ENCODE assay signal across 10 mouse cellular contexts in the genomic region with DNA sequence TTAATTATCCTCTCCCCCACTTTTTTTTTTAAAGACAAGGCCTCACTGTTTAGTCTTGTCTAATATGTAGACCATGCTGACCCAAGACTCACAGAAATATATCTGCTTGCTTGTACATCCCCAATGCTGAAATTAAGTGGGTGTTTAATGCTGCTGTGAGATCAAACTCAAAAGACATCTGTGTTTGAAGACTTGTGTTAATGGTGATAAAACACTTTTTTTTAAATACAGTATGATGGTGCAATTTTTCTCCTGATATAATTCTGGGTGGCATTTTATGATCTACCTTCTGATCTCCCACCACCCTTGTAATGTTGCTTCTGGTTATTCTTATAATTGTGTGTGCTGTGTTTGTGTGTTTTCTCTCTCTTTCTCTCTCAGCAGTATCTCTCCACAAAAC. TPM values are rescaled to one million over a fixed set of nuclear protein-coding genes. Genes with fewer than 3 reads are reported as not detected.
A peak's percentile ranks its signal among the peaks of the same experiment; 100 is the strongest.
DNase-seq lines count a peak whose midpoint lies in the region; ATAC-seq and TF ChIP-seq lines count a peak whose summit lies in the region.
"Had no signal": no experiment of that assay in that cellular context is flagged by ENCODE, and none has a peak within 500 bp of the region (broad histone marks: within the 10 kb centered on the region; RNA-seq: fewer than 3 reads in every experiment).

No protein-coding gene starts in this region.

- no peak for ATAC-seq in neural tube, embryonic 11.5 days (ENCODE audit: insufficient read depth, low FRiP score, low TSS enrichment)
- ATAC-seq in liver, embryonic 14.5 days (ENCODE audit: insufficient read depth), result peak; percentile 10; the same call in 1 of the 2 replicates
- ATAC-seq in stomach, embryonic 15.5 days (ENCODE audit: insufficient read depth, low FRiP score, low read depth), result no peak
- ATAC-seq in megakaryocyte, adult 5-6 weeks (ENCODE audit: poor library complexity, severe bottlenecking), result no peak
- ATAC-seq: intestine, postnatal 0 days had no signal

- no peak for TF ChIP-seq CTCF in liver, embryonic 14.5 days (IDR thresholded peaks at IDR 0.05; ENCODE audit: low read depth)

- no peak overlapping the region for H3K9ac ChIP-seq in neural tube, embryonic 11.5 days (ENCODE audit: low read length)
- H3K9ac ChIP-seq in liver, embryonic 14.5 days (replicated peaks), result peak overlapping the region; percentile 85
- no peak overlapping the region for H3K9ac ChIP-seq in stomach, embryonic 15.5 days
- H3K9ac ChIP-seq: limb, embryonic 15.5 days had no signal

- H3K4me3 ChIP-seq in neural tube, embryonic 11.5 days (ENCODE audit: low read depth, low read length), result no peak overlapping the region
- peak overlapping the region; percentile 69 to 90 for H3K4me3 ChIP-seq in liver, embryonic 14.5 days (ENCODE audit: insufficient read depth in 1 of 2, low read depth in 2 of 2, low read length in 2 of 2)
- peak overlapping the region; percentile 99; the same call in 1 of the 2 replicates for H3K4me3 ChIP-seq in stomach, embryonic 15.5 days (replicated peaks)

- H3K27ac ChIP-seq in neural tube, embryonic 11.5 days (ENCODE audit: low read depth, low read length), result no peak overlapping the region
- H3K27ac ChIP-seq in liver, embryonic 14.5 days, result peak overlapping the region; percentile 71
- no peak overlapping the region for H3K27ac ChIP-seq in stomach, embryonic 15.5 days
- H3K27ac ChIP-seq: limb, embryonic 15.5 days had no signal

- peak; percentile 20 for DNase-seq in cerebellum, adult 9-10 months
- DNase-seq in cerebellum, adult 18-20 months, result no peak
- no peak for DNase-seq in neural tube, embryonic 11.5 days (ENCODE audit: low spot score)
- no peak for DNase-seq in neural tube, embryonic 10.5 days (ENCODE audit: extremely low spot score, low spot score)
- peak; percentile 54 to 61 (median 57) for DNase-seq in liver, embryonic 14.5 days (ENCODE audit: low read depth in 3 of 3, low spot score in 3 of 3)
- DNase-seq in ovary, postnatal 10 days (ENCODE audit: low spot score), result no peak

- no peaks in the 10 kb centered on the region for H3K36me3 ChIP-seq in neural tube, embryonic 11.5 days (ENCODE audit: control insufficient read depth, insufficient read depth, low read length)
- no peaks in the 10 kb centered on the region for H3K36me3 ChIP-seq in liver, embryonic 14.5 days (replicated peaks; ENCODE audit: control insufficient read depth, insufficient read depth, low read depth)
- no peaks in the 10 kb centered on the region for H3K36me3 ChIP-seq in stomach, embryonic 15.5 days
- H3K36me3 ChIP-seq: limb, embryonic 15.5 days had no signal

- peak; percentile 75 for TF ChIP-seq EP300 in liver, embryonic 14.5 days (IDR thresholded peaks at IDR 0.05; ENCODE audit: low read depth)

- H3K9me3 ChIP-seq in neural tube, embryonic 11.5 days (ENCODE audit: control insufficient read depth, low read length), result no peaks in the 10 kb centered on the region
- H3K9me3 ChIP-seq in liver, embryonic 14.5 days (ENCODE audit: control insufficient read depth, low read length), result no peaks in the 10 kb centered on the region
- H3K9me3 ChIP-seq in stomach, embryonic 15.5 days, result no peaks in the 10 kb centered on the region
- H3K9me3 ChIP-seq: limb, embryonic 15.5 days had no signal

- no peaks in the 10 kb centered on the region for H3K27me3 ChIP-seq in neural tube, embryonic 11.5 days (ENCODE audit: control insufficient read depth, insufficient read depth, low read length)
- no peaks in the 10 kb centered on the region for H3K27me3 ChIP-seq in liver, embryonic 14.5 days (ENCODE audit: control insufficient read depth, insufficient read depth, low read length)
- no peaks in the 10 kb centered on the region for H3K27me3 ChIP-seq in stomach, embryonic 15.5 days (replicated peaks)
- H3K27me3 ChIP-seq: limb, embryonic 15.5 days had no signal

- H3K4me1 ChIP-seq in neural tube, embryonic 11.5 days (ENCODE audit: control insufficient read depth, insufficient read depth, low read length), result peaks cover 6% of the 10 kb centered on the region; the same call in 1 of the 2 replicates
- peaks cover 33 to 35% of the 10 kb centered on the region in 2 experiments for H3K4me1 ChIP-seq in liver, embryonic 14.5 days (replicated peaks; ENCODE audit: control insufficient read depth in 2 of 2, insufficient read depth in 2 of 2, low read length in 1 of 2)
- H3K4me1 ChIP-seq in stomach, embryonic 15.5 days, result peaks cover 4% of the 10 kb centered on the region

- peak overlapping the region; percentile 87; the same call in 1 of the 2 replicates for H3K4me2 ChIP-seq in neural tube, embryonic 11.5 days (ENCODE audit: low read depth)
- H3K4me2 ChIP-seq in liver, embryonic 14.5 days (ENCODE audit: low read depth), result peak overlapping the region; percentile 99
- peak overlapping the region; percentile 88; the same call in 1 of the 2 replicates for H3K4me2 ChIP-seq in stomach, embryonic 15.5 days

RNA-seq across cellular contexts. Expression of gene Thap4, which starts 1.5 kb away (rescaled TPM):
- polyA plus RNA-seq in neural tube, embryonic 11.5 days (2014; fragmentation: Nextera tagmentation; extraction: Ambion mirVana), result 38.0 and 42.3 TPM in 2 replicates
- polyA plus RNA-seq in liver, embryonic 14.5 days (2012; rRNA removed), result 8.5 and 10.5 TPM in 2 replicates
- 11.5 and 11.7 TPM in 2 replicates for polyA plus RNA-seq in liver, embryonic 14.5 days (2014; fragmentation: Nextera tagmentation; extraction: Ambion mirVana)
- 51.4 and 54.0 TPM in 2 replicates for polyA plus RNA-seq in stomach, embryonic 15.5 days (2015; fragmentation: Nextera tagmentation; extraction: Ambion mirVana)
- 19.5 and 25.3 TPM in 2 replicates for total RNA-seq in megakaryocyte, adult 5-6 weeks (2015)
- total RNA-seq in megakaryocyte, adult 5-6 weeks (2017), result 11.5 and 14.0 TPM in 2 replicates

RNA-seq across cellular contexts. Expression of gene Atg4b, which starts 4.9 kb away (rescaled TPM):
- 84.1 and 99.4 TPM in 2 replicates for polyA plus RNA-seq in neural tube, embryonic 11.5 days (2014; fragmentation: Nextera tagmentation; extraction: Ambion mirVana)
- 18.6 and 22.6 TPM in 2 replicates for polyA plus RNA-seq in liver, embryonic 14.5 days (2012; rRNA removed)
- polyA plus RNA-seq in liver, embryonic 14.5 days (2014; fragmentation: Nextera tagmentation; extraction: Ambion mirVana), result 64.3 and 68.2 TPM in 2 replicates
- polyA plus RNA-seq in stomach, embryonic 15.5 days (2015; fragmentation: Nextera tagmentation; extraction: Ambion mirVana), result 74.5 and 81.2 TPM in 2 replicates
- total RNA-seq in megakaryocyte, adult 5-6 weeks (2015), result 16.6 and 19.9 TPM in 2 replicates
- total RNA-seq in megakaryocyte, adult 5-6 weeks (2017), result 34.5 and 36.5 TPM in 2 replicates

RNA-seq across cellular contexts. Expression of gene Dtymk, which starts 45.6 kb away (rescaled TPM):
- polyA plus RNA-seq in neural tube, embryonic 11.5 days (2014; fragmentation: Nextera tagmentation; extraction: Ambion mirVana), result 199 and 216 TPM in 2 replicates
- 99.0 and 128 TPM in 2 replicates for polyA plus RNA-seq in liver, embryonic 14.5 days (2012; rRNA removed)
- polyA plus RNA-seq in liver, embryonic 14.5 days (2014; fragmentation: Nextera tagmentation; extraction: Ambion mirVana), result 148 and 150 TPM in 2 replicates
- 228 and 237 TPM in 2 replicates for polyA plus RNA-seq in stomach, embryonic 15.5 days (2015; fragmentation: Nextera tagmentation; extraction: Ambion mirVana)
- 89.6 and 94.6 TPM in 2 replicates for total RNA-seq in megakaryocyte, adult 5-6 weeks (2015)
- total RNA-seq in megakaryocyte, adult 5-6 weeks (2017), result 78.7 and 94.6 TPM in 2 replicates

RNA-seq across cellular contexts. Expression of gene Ing5, which starts 47.6 kb away (rescaled TPM):
- 16.1 and 17.1 TPM in 2 replicates for polyA plus RNA-seq in neural tube, embryonic 11.5 days (2014; fragmentation: Nextera tagmentation; extraction: Ambion mirVana)
- 5.3 and 6.9 TPM in 2 replicates for polyA plus RNA-seq in liver, embryonic 14.5 days (2012; rRNA removed)
- polyA plus RNA-seq in liver, embryonic 14.5 days (2014; fragmentation: Nextera tagmentation; extraction: Ambion mirVana), result 7.6 and 9.6 TPM in 2 replicates
- polyA plus RNA-seq in stomach, embryonic 15.5 days (2015; fragmentation: Nextera tagmentation; extraction: Ambion mirVana), result 18.3 and 20.2 TPM in 2 replicates
- total RNA-seq in megakaryocyte, adult 5-6 weeks (2015), result 8.3 and 11.1 TPM in 2 replicates
- total RNA-seq in megakaryocyte, adult 5-6 weeks (2017), result 22.1 and 26.3 TPM in 2 replicates

Comparison
In these comparisons a context has a peak if more than half of its experiments do, and no peak if none do; other contexts are left out.
1. DNase-seq: peak in cerebellum, adult 9-10 months (single experiment) and liver, embryonic 14.5 days (3 of 3); none in cerebellum, adult 18-20 months (0 of 2), neural tube, embryonic 11.5 days (single experiment), neural tube, embryonic 10.5 days (single experiment) and ovary, postnatal 10 days (single experiment).
2. Peak in every context shown above with its lines, with median percentiles within 50 percentile points of each other: H3K4me2 ChIP-seq.